Mouse (Mus musculus) brain, embryonic 14.5 days (tissue): Measurements from ENCODE around the gene Gm49027.

Source experiments
- CTCF ChIP-seq: fragments of 200-500 bp; IDR thresholded peaks from 2 replicates; pipeline ENCODE4 v1.5.1; 2012; ENCODE audit warnings: inconsistent platforms, mild to moderate bottlenecking, moderate library complexity, borderline replicate concordance; ENCODE audit not compliant: insufficient read depth, insufficient read length; ENCODE audit errors: extremely low read depth
- POLR2A ChIP-seq: fragments of 200-500 bp; IDR thresholded peaks from 2 replicates; pipeline ENCODE4 v1.6.1; 2012; ENCODE audit warnings: mild to moderate bottlenecking, inconsistent platforms, borderline replicate concordance; ENCODE audit not compliant: poor library complexity, insufficient read depth, insufficient read length, severe bottlenecking; ENCODE audit errors: extremely low read depth

- TF ChIP-seq CTCF (no peak), POLR2A (no peak)
Observed at GRCm38 (mm10) chr5:123510160-123510559, 15.1 kb downstream of the Gm49027 start, which contains the start of gene B3gnt4.
